Mouse (Mus musculus) T-helper 1 cell (primary cell): ENCODE measurements around the gene Snapc5.
"Not testable (repeated sequence)": the region's sequence is repeated elsewhere in the genome, so short reads cannot be mapped to it uniquely, and the experiment has no call there.

Source experiments
- in situ Hi-C: fragments of 300-600 bp; cut with MboI, MseI; formaldehyde crosslinking; loops from one replicate; pipeline ENCODE4 v1.15.1; 2025; ENCODE audit warnings: high pct_unique_total_duplicates

Gene Snapc5

GRCm38 (mm10) chr9:64198763-64199418 lies 19.8 kb downstream of the Snapc5 start:
- in situ Hi-C loops: not testable (repeated sequence)

DNA sequence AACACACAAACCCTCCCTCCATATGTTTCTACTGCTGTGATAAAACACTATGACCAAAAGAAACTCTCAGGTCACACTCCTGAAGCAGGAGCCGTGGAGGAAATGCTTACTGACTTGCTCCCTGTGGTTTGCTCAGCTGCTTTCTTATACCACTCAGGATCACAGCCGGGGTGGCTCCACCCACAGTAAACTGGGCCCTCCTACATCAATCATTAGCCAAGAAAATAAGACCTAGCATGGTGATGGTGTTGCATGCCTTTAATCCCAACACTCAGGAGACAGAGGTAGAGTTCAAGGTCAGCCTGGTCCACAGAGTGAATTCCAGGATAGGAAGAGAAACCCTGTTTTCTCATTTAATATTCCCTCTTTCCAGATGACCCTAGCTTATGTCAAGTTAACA lies 20.8 kb downstream of the Snapc5 start:
- in situ Hi-C loops: no loop called here

DNA sequence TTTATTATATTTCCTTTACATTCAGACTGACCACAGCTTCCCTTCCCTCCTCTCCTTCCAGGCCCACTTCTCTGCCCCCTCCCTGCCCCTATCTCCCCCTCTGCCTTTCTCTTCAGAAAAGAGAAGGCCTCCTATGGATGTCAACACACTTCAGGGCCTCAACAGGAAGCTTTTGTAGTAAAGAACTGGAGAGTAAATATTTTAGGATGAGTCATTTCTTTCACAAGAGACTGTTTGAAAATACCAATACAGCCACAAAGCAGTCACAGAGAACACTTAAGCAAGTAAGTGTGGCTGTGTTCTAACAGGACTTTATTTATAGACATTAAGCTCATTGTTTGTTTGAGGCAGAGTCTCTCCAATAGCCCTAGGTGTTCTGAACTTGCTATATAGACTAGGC lies 23.3 kb downstream of the Snapc5 start:
- in situ Hi-C loops: no loop called here

- in situ Hi-C loops: no loop called here
These were observed 23.8 kb downstream of the Snapc5 start for GRCm38 (mm10) chr9:64202866-64203265.

DNA sequence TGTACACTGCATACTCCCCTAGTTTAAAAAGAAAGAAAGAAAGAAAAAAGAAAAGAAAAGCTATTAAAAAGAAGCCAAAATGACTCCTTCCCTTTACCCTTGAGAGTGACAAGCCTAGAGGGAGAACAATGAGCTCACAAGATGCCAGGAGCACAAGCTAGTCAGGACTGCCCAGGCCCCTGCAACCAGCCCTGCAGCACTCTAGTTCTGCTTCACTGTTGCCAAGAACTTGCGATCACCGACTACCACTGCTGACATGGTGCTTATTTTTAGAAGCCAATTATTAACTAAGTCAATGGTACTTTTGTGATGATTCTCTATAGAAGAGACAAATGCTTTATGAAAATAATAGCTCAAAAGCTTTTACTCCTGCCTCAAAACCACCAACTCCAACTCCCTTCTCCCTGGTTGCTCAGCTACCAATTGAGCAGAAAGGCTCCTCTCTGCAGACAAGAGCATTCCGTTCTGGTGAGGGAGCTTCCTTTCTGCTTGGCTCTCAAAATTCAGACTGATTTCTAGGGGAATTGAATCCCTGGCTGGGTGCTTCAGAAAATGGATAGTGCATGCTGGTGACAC lies 28.5 kb downstream of the Snapc5 start:
- in situ Hi-C loops: no loop called here

- in situ Hi-C loops: no loop called here
These were observed 35.4 kb downstream of the Snapc5 start for GRCm38 (mm10) chr9:64214452-64214851.

GRCm38 (mm10) chr9:64216090-64216489 lies 37.0 kb downstream of the Snapc5 start:
- in situ Hi-C loops: no loop called here

- in situ Hi-C loops: no loop called here
These were observed 37.6 kb downstream of the Snapc5 start for GRCm38 (mm10) chr9:64216641-64217040.

- in situ Hi-C loops: no loop called here
These were observed 38.8 kb downstream of the Snapc5 start for GRCm38 (mm10) chr9:64217887-64218286.

- in situ Hi-C loops: no loop called here
These were observed 40.2 kb downstream of the Snapc5 start for GRCm38 (mm10) chr9:64219305-64219704.

DNA sequence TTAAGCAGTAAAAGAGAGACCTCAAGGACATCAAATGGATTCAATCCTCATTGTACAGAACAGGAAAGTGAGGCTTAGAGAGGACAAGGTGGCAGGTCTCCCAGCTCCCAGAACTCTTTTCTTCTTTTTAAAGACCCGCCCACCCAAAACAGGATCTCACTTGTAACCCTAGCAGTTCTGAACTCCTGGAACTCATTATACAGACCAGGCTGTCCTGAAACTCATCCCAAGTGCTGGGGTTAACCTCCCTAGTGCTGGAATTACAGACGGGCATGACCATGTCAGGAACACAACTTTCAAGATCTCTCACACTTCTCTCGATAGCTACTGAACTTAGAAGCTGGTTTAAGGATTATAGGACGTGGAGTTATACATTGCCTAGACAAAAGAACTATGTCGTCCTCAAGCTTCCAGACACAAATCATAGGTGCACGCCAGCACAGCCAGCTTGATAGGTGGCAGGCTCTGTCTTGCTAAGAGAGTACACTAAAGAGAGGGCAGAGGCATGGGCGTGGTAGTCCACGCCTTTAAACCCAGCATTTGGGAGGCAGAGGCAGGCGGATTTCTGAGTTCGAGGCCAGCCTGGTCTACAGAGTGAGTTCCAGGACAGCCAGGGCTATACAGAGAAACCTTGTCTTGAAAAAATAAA lies 40.8 kb downstream of the Snapc5 start:
- in situ Hi-C loops: no loop called here

GRCm38 (mm10) chr9:64220603-64221002 lies 41.5 kb downstream of the Snapc5 start:
- in situ Hi-C loops: no loop called here

DNA sequence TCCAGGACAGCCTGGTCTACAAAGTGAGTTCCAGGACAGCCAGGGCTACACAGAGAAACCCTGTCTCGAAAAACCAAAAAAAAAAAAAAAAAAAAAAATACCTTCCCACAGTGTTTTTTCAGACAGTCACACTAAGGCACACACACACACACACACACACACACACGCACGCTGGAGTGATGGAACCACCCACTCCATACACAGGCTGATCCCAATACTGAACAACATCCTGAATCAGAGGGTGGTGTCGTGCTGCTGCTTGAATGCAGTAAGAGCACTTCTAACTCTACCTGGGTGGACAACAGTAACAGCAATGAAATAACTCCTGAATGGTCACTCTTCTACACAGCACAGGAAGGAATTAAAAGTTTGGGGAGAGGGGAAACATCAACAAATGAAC lies 42.4 kb downstream of the Snapc5 start:
- in situ Hi-C loops: no loop called here

GRCm38 (mm10) chr9:64222098-64222497 lies 43.0 kb downstream of the Snapc5 start:
- in situ Hi-C loops: no loop called here

- in situ Hi-C loops: no loop called here
These were observed 46.7 kb downstream of the Snapc5 start for GRCm38 (mm10) chr9:64225805-64226204.

DNA sequence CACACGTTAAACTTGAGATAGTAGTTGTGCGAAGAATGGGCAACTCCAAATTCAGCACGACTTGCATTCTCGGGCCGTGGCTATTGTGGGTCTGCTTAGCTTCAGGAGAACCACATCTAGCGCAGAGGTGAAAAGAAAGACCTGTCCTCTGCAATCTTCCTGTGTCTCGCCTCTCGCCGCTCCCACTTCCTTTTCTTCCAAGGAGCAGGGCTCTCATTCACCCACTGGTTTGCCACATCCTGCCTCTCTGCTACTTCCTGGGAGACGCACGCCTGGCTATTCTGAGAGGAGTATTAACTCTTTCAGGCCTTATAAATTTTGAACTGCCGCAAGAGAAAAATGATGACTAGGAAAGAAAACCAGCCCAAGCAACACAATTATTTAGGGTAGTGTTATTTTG lies 48.7 kb downstream of the Snapc5 start:
- in situ Hi-C loops: no loop called here

DNA sequence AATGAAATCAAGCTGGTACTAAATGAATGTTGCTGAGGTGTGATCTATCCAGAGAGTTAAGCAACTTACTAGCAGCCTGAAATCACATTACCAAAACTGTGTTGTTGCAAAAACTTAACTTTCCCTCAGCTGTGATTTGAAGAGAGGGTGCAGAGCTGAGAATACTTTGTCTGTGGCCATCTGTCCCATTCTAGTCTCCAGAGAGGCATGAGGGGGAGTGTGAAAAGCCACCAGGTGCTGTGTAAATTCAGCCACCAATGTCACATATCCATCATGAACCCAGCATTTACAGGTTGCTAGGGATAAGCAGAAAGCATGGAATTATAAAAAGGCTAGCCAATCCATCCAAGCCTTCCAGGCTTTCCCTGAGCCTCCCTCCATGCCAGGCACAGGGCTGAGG lies 49.9 kb downstream of the Snapc5 start:
- in situ Hi-C loops: no loop called here

DNA sequence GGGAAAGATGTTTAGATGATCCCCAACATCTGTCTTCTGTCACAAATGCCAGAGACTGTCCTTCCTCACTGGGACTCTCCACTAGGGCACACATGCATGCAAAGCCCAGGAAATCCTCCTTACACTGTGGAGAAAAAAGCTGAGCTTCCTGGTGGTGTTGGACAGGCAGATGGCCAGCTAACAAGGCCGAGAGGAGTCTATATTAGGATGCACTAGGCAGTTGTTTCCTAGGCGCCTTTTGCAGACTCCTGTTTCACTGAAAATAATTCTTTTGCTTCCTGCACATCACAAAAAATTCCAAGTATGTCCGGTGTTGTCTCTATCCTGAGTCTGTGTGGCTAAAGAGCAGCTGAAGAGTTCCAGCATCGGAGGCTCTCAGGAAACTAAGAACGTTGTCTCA lies 52.1 kb downstream of the Snapc5 start:
- in situ Hi-C loops: no loop called here

GRCm38 (mm10) chr9:64231674-64232073 lies 52.6 kb downstream of the Snapc5 start:
- in situ Hi-C loops: no loop called here

DNA sequence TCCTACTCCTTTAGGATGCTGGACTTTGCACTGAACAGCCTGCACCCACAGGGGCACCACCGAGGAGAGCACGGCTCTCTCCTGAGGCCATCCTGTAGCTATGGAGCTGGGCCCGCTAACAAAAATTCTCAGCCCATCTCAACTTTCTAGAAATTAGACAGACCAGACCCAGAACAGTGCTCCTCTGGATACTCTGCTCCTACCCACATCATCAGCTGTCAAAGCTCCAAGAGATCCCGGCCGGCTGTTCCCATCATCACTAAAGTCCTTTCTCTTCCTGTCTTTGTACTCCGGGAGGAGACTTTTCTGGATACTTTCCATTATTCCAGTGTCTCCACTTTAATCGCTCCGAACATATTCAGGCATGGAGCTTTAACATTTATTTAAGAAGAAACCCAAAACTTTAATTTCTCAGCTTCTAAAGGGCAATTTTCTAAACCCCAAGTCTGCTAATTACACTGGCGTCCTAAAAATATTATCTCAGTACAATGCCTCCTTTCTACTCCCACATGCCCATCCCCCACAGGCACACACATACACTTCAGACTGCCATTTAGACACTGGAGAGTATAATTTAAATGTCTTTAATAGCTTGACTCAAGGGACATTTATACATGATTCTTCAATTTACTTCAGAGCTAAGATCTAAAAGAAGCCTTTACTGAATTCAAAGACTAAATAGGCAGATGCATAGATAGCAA lies 53.3 kb downstream of the Snapc5 start:
- in situ Hi-C loops: no loop called here
